Mouse (Mus musculus) embryonic fibroblast, embryonic 13.5 days (primary cell): ENCODE results near the gene Nfe2l1.

ENCODE experiments used
- CTCF ChIP-seq: IDR thresholded peaks from 2 replicates; pipeline ENCODE4 v1.5.1; 2011; ENCODE audit warnings: mild to moderate bottlenecking, control low read depth, low read length, moderate library complexity, borderline replicate concordance; ENCODE audit not compliant: insufficient read depth
- POLR2A ChIP-seq: IDR thresholded peaks from 2 replicates; pipeline ENCODE4 v1.6.1; 2011; ENCODE audit warnings: low read depth, mild to moderate bottlenecking, control low read depth, low read length, moderate library complexity

- TF ChIP-seq CTCF (no peak), POLR2A (no peak)
These were observed 61.5 kb downstream of the Nfe2l1 start for GRCm38 (mm10) chr11:96768240-96768639.
